Mouse (Mus musculus) thymus, adult 2 months (tissue): ENCODE data around the gene Hspb7.

Experiments
- CTCF ChIP-seq: fragments of 200-500 bp; IDR thresholded peaks from 2 replicates; pipeline ENCODE4 v1.5.1; 2012; ENCODE audit warnings: mild to moderate bottlenecking, control low read depth, low read length, moderate library complexity, borderline replicate concordance; ENCODE audit not compliant: control insufficient read depth, poor library complexity, insufficient read depth; ENCODE audit errors: extremely low read depth
- POLR2A ChIP-seq: fragments of 200-500 bp; IDR thresholded peaks from 2 replicates; pipeline ENCODE4 v1.6.1; 2012; ENCODE audit warnings: mild to moderate bottlenecking, low read length, control low read depth, moderate library complexity; ENCODE audit not compliant: control insufficient read depth, poor library complexity, insufficient read depth; ENCODE audit errors: extremely low read depth

DNA sequence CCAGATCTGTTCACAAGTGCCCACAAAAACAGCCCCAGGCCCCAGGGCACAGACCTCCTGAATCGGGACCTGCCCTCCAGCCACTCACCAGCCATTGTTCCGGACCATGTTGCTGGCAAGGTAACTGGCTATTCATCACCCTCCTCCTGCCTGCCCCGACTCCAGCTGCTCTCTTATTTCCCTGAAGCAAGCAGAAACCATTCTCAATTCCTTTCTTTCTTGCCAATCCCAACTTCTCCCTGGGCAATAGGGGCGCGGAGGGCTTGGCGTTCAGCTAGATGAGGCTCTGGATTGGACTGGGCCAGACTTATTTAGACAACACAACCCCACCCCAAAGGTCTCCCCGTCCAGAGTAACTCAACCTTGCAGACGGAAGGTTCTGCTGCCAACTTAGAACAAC lies 40.9 kb upstream of the Hspb7 start:
- TF ChIP-seq POLR2A (no peak), CTCF (no peak)
